Mouse (Mus musculus) liver, adult 2 months (tissue): Measurements from ENCODE around the gene Tchp. TPM values are rescaled to one million over a fixed set of nuclear protein-coding genes. Genes with fewer than 3 reads are reported as not detected.
A peak's percentile ranks its signal among the peaks of the same experiment; 100 is the strongest.

Source experiments
- DNase-seq: peaks from one replicate; pipeline ENCODE4 v3.0.0-alpha.2; 2011; ENCODE audit warnings: low read depth, low spot score; ENCODE audit errors: extremely low read depth
- H3K27ac ChIP-seq: fragments of 200-500 bp; replicated peaks from 2 replicates; pipeline ENCODE4 v1.5.1; 2012; ENCODE audit warnings: low read depth, mild to moderate bottlenecking, control low read depth, inconsistent platforms, low read length; ENCODE audit not compliant: insufficient read depth
- H3K27me3 ChIP-seq: fragments of 200-500 bp; 2 replicates; pipeline ENCODE4 v1.6.1; 2012; ENCODE audit warnings: mild to moderate bottlenecking, moderate library complexity, low read length, inconsistent platforms; ENCODE audit not compliant: control insufficient read depth, insufficient read depth
- H3K36me3 ChIP-seq: fragments of 200-500 bp; 2 replicates; pipeline ENCODE4 v1.6.1; 2012; ENCODE audit warnings: low read length, inconsistent platforms; ENCODE audit not compliant: control insufficient read depth, insufficient read depth
- H3K4me1 ChIP-seq: fragments of 200-500 bp; 2 replicates; pipeline ENCODE4 v1.6.1; 2011; ENCODE audit warnings: low read length; ENCODE audit not compliant: control insufficient read depth, insufficient read depth
- H3K4me3 ChIP-seq: fragments of 200-500 bp; 2 replicates; pipeline ENCODE4 v1.5.1; 2011; ENCODE audit warnings: low read depth, mild to moderate bottlenecking, control low read depth, low read length, moderate library complexity; ENCODE audit not compliant: insufficient read depth
- H3K79me2 ChIP-seq: fragments of 200-500 bp; 2 replicates; pipeline ENCODE4 v1.6.1; 2012; ENCODE audit warnings: inconsistent platforms, mild to moderate bottlenecking, low read length, moderate library complexity; ENCODE audit not compliant: control insufficient read depth, insufficient read depth
- H3K9ac ChIP-seq: fragments of 200-500 bp; 2 replicates; pipeline ENCODE4 v1.6.1; 2012; ENCODE audit warnings: low read depth, mild to moderate bottlenecking, control low read depth, inconsistent platforms, low read length
- CTCF ChIP-seq: fragments of 200-500 bp; IDR thresholded peaks from 2 replicates; pipeline ENCODE4 v1.5.1; 2011; ENCODE audit warnings: low read depth, low read length, control low read depth
- POLR2A ChIP-seq: fragments of 200-500 bp; IDR thresholded peaks from 2 replicates; pipeline ENCODE4 v1.6.1; 2011; ENCODE audit warnings: low read length, control low read depth; ENCODE audit not compliant: insufficient read depth; ENCODE audit errors: extremely low read depth
- WGBS: fragments of 180-500 bp; shearing (Covaris S2); methylation state at CpG from one replicate; pipeline ENCODE4 v1.1.7; 2018; 5-methylcytosine and 5-hydroxymethylcytosine counted together
- polyA plus RNA-seq: library from polyadenylated mRNA; depleted of rRNA; stranded (reverse); fragments of >200 nt; gene quantifications from 2 replicates; pipeline ENCODE4 v1.2.3, GENCODE M21; 2012
- total RNA-seq: library from RNA; depleted of rRNA; stranded (reverse); fragments of >200 nt; gene quantifications from 2 replicates; pipeline ENCODE4 v1.2.3, GENCODE M21; 2014

Gene Tchp
- total and polyA plus RNA-seq, 2 experiments: 0.83 to 4.0 TPM

DNA sequence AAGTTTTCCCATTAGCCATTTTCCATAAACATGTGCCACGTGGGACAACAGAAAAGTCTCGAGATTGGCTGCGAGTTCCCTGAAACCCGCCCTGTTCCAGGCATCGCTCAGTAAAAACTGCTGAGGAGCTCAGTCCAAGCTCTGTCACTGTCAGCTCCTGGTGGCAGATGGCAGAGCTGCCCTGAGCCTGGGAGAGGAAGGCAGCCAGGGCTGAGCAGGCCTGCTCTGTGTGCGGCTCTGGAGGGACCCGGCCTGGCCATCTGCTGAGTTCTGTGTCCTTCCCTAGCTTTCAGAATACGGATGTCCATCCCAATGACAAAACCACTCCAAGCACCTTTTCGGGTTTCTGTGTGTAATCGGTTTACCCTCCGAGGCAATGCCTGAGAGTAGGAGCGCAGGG is 45.8 kb downstream of the Tchp start:
- Histone ChIP-seq H3K36me3 (peaks cover 29% of the 10 kb centered on the region; the same call in 1 of the 2 replicates), H3K4me3 (no peak overlapping the region), H3K4me1 (no peaks in the 10 kb centered on the region), H3K27ac (no peak overlapping the region), H3K27me3 (no peaks in the 10 kb centered on the region), H3K79me2 (no peaks in the 10 kb centered on the region), H3K9ac (no peak overlapping the region)
- TF ChIP-seq POLR2A (no peak), CTCF (no peak)
- WGBS: 95% methylated on average over 12 of the region's 12 CpGs
- no peak for DNase-seq

DNA sequence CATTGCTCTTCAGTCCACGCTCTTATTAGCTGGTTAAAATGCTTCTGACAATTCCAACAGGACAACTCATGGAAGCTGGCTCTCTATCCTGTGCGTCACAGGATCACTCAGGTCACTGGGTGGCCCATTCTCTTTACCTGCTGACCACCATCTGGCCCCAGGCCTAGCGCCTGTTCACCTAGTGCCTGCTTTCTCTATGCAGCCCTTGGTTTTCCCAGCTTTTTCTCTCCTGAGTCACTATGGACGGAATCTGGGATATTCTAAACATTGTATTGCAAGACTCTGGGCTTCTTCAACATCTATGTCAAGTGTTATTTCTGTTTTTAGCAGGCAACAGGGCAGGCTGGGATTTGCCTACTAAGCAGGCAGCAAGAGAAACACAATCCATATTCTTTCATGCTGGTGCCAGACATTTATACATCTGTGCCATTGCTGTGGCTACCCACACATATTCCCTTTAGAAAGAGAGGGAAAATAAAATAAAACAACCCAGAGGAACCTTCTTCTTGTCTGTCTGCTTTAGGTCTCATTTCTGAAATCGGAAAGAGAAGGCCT is 52.1 kb downstream of the Tchp start:
- DNase-seq: no peak
- WGBS: 97% methylated on average over 5 of the region's 5 CpGs
- TF ChIP-seq POLR2A (no peak), CTCF (no peak)
- Histone ChIP-seq H3K9ac (no peak overlapping the region), H3K4me1 (no peaks in the 10 kb centered on the region), H3K79me2 (no peaks in the 10 kb centered on the region), H3K4me3 (no peak overlapping the region), H3K36me3 (peaks cover 35% of the 10 kb centered on the region; the same call in 1 of the 2 replicates), H3K27me3 (no peaks in the 10 kb centered on the region), H3K27ac (no peak overlapping the region)

DNA sequence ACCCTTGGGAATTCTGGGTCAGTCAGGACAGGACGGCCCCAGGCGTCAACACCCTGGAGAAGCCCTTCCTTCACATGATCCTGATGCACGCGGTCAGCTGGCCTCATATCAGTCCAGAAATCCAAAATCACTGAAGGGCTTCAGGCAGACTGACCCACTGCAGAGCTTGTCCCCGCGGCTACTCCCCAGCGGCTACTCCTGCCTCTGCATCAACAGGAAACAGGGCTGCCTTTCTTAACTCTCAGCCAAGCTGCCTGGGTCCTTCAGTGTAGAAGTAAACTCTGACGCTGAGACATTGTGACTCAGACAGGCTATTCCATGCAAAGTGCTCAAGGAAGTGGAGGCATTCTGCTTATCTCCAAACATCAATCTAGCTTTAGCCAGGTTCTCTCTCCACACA is 54.4 kb downstream of the Tchp start:
- Histone ChIP-seq H3K36me3 (peaks cover 30% of the 10 kb centered on the region; the same call in 1 of the 2 replicates), H3K4me3 (no peak overlapping the region), H3K9ac (no peak overlapping the region), H3K79me2 (peaks cover 3% of the 10 kb centered on the region; the same call in 1 of the 2 replicates), H3K27me3 (no peaks in the 10 kb centered on the region), H3K27ac (no peak overlapping the region), H3K4me1 (no peaks in the 10 kb centered on the region)
- WGBS: 87% methylated on average over 8 of the region's 8 CpGs
- TF ChIP-seq CTCF: no peak
- no peak for TF ChIP-seq POLR2A
- DNase-seq: no peak

DNA sequence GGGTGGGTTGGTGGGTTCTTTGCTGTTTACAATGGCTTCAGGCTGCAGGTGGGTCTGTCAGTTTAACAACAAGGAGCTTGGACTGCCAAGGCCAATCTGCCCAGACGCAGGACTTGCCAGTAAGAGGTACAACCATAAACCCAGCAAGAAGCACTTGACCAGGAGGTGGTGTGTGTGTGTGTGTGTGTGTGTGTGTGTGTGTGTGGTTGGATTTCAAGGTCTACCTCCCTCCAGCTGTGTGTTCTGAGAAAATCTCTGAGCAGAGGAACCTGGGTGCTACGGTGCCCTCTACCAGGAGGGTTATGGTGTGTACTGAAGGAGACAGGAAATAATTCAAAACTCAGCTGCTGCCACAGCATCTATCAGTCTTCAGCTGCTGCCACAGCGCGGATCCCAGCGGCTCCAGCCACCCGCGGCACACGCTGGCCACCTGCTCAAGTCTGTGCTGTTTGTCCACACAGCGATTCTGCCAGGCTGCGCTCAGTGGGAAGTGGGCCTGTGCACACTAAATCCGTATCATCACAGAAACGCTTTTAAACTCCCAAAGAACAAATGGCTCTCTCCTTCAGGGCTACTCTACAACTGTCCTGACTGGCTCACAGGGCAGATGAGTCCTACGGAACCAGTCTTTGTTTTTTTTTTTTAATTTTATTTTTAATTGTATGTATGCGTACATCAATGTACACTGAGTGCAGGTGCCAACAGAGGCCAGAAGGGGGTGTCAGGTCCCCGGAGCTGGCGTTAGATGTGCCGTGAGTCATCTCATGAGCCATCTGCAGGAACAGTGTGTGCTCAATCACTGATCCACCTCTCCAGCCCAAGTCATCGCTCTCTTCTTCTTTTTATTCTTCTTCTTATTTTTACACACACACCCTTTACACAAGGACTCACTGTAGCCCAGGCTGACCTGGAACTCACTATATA is 57.5 kb downstream of the Tchp start:
- H3K79me2 ChIP-seq: peaks cover 21% of the 10 kb centered on the region
- no peak overlapping the region for H3K27ac ChIP-seq
- peaks cover 24% of the 10 kb centered on the region; the same call in 1 of the 2 replicates for H3K36me3 ChIP-seq
- no peak overlapping the region for H3K9ac ChIP-seq
- no peaks in the 10 kb centered on the region for H3K27me3 ChIP-seq
- no peak for DNase-seq
- H3K4me3 ChIP-seq: no peak overlapping the region
- WGBS: 93% methylated on average over 18 of the region's 18 CpGs
- H3K4me1 ChIP-seq: no peaks in the 10 kb centered on the region
- TF ChIP-seq POLR2A (no peak), CTCF (peak; percentile 26)

DNA sequence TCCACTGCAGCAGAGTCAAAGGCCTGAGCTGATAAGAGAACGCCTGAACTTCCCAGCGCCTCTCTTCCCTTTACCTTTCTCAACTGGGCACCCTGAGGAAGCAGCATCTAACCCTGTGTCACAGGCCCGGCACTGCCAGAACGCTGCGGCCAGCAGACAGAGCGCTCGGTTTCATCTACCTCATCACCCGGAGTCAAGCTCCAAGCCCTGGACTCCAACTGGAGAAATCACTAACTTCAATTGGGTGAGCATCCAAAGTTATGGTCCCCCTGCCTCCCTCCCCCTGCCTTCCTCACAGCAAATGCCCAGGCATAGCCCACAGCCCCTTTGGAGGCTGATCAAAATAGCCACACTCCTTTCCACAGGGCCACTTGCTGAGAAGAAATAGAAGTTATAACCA is 59.1 kb downstream of the Tchp start:
- H3K4me3 ChIP-seq: no peak overlapping the region
- H3K36me3 ChIP-seq: peaks cover 18% of the 10 kb centered on the region; the same call in 1 of the 2 replicates
- 77% methylated on average over 8 of the region's 8 CpGs for WGBS
- H3K27me3 ChIP-seq: no peaks in the 10 kb centered on the region
- H3K4me1 ChIP-seq: no peaks in the 10 kb centered on the region; the same call in 1 of the 2 replicates
- no peak for TF ChIP-seq CTCF
- no peak overlapping the region for H3K9ac ChIP-seq
- peaks cover 36% of the 10 kb centered on the region for H3K79me2 ChIP-seq
- H3K27ac ChIP-seq: no peak overlapping the region
- no peak for DNase-seq
